Mouse (Mus musculus): ENCODE measurements at regions not wholly inside any gene's neighbourhood (a gene's known extent, or its start where the extent isn't known, plus 50 kb on each side); places are given as distances from the start of the nearest gene placed in this dataset.

DNA sequence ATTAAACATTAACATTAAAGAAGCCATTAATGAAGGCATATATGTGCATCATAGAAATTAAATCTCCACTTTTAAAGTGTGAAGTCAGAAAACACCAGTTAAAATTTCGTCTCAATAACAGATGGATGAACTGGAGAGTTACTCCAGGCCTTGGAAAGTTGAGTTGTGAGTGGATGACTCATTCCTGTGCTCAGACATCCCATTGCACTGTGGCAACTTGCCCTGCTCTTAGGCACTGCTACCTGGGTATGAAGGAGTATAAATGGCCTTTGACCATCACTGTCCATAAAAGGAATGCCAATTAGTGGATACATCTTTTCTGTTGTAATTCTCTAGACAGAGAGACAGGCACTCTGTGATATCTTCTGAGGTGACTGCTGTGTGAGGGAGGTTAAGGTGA, 723.2 kb upstream of the Nrsn1 start:
- Histone ChIP-seq H3K27ac (no peak overlapping the region), H3K4me1 (no peaks in the 10 kb centered on the region), H3K27me3 (replicated peaks) (no peaks in the 10 kb centered on the region), H3K36me3 (no peaks in the 10 kb centered on the region), H3K9me3 (replicated peaks) (no peaks in the 10 kb centered on the region), H3K9ac (no peak overlapping the region), H3K4me3 (no peak overlapping the region), H3K4me2 (no peak overlapping the region)
- ATAC-seq = no peak
- WGBS (ENCODE audit: insufficient replicate concordance) = 40% methylated on average over 1 of the region's 1 CpGs

DNA sequence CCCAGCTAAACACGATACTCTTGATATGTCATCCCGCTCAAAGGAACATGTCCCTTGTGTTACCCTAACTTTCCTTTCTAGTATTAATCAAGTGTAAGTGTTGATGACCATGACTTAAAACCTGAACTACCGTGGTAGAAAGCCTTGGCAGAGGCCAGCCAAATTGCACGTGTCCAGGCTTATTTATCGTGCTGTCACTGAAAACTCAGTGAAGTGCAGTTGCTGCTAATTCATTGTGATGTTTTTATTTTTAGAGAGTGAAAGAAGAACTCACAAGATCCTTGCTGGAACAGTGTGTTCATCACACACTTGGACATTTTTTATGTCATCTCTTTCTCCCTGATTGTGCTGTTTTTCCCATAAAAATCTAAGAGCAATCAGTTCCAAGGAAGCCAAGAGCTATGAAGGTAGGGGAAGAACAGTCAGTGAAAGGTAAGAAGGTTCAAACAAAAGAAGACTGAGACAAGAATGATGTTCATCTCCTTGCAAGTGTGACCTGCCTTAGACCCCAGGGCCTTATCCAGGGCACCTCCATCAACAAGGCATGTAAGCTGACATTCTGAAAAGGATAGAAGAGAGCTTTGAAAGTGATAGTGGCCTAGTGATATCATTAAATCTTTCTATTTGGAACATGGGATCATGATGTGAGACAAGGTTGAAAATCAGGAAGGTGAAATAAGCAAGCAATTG, 718.9 kb upstream of the Nrsn1 start:
- no peak overlapping the region for H3K9ac ChIP-seq
- H3K36me3 ChIP-seq = no peaks in the 10 kb centered on the region
- H3K4me1 ChIP-seq = no peaks in the 10 kb centered on the region
- no peak overlapping the region for H3K4me2 ChIP-seq
- no peak overlapping the region for H3K27ac ChIP-seq
- H3K4me3 ChIP-seq = no peak overlapping the region
- WGBS (ENCODE audit: insufficient replicate concordance) = 66% methylated on average over 5 of the region's 5 CpGs
- H3K27me3 ChIP-seq (replicated peaks) = no peaks in the 10 kb centered on the region
- H3K9me3 ChIP-seq (replicated peaks) = no peaks in the 10 kb centered on the region
- ATAC-seq = no peak

DNA sequence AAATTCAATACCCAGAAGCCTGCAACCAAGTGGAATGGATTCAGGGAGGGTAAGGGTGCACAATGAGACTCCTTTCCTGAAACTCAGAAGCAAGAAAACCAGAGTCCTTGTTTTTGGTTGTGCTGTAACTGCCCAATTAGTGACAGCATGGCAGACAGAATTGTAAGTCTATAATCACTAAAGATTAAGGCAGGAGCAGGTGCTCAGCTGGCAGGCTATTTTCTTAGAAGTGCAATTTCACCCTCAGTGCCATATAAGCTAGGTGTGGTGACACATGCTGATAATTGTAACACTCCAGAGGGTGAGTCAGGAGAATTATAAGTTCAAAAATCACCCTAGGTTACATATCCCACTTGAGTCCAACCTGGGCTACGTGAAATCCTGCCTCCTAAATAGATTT, 714.2 kb upstream of the Nrsn1 start:
- no peaks in the 10 kb centered on the region for H3K36me3 ChIP-seq
- H3K9ac ChIP-seq = no peak overlapping the region
- H3K9me3 ChIP-seq (replicated peaks) = no peaks in the 10 kb centered on the region
- H3K27ac ChIP-seq = no peak overlapping the region
- H3K4me2 ChIP-seq = no peak overlapping the region
- no peak for ATAC-seq
- no peaks in the 10 kb centered on the region for H3K27me3 ChIP-seq (replicated peaks)
- H3K4me3 ChIP-seq = no peak overlapping the region
- H3K4me1 ChIP-seq = no peaks in the 10 kb centered on the region
- WGBS (ENCODE audit: insufficient replicate concordance) = 61% methylated on average over 1 of the region's 1 CpGs

DNA sequence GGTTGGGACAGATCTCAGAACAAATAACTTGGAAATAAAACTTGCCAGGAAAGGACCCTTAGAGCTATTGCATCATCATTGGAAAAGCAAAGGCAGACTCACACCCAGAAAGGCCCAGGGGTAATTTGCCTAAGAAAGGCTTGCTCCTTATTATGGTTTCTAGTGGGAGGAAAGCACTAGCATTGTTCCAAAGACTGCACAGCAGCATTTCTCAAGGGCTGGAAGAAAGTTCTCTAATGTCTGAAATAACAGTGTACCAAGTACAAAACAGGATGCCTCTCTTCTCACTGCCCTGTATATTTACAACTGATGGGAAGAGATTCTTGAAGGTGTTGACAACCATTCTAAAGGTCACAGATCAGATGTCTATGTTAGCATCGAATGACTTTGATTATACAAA, 713.4 kb upstream of the Nrsn1 start:
- Histone ChIP-seq H3K4me1 (no peaks in the 10 kb centered on the region), H3K27me3 (replicated peaks) (no peaks in the 10 kb centered on the region), H3K27ac (no peak overlapping the region), H3K36me3 (no peaks in the 10 kb centered on the region), H3K9me3 (replicated peaks) (no peaks in the 10 kb centered on the region), H3K9ac (no peak overlapping the region), H3K4me2 (no peak overlapping the region), H3K4me3 (no peak overlapping the region)
- WGBS (ENCODE audit: insufficient replicate concordance) = 51% methylated on average over 1 of the region's 1 CpGs
- no peak for ATAC-seq

GRCm38 (mm10) chr13:25978648-25979047, 708.3 kb upstream of the Nrsn1 start:
- Histone ChIP-seq H3K36me3 (no peaks in the 10 kb centered on the region), H3K4me1 (no peaks in the 10 kb centered on the region), H3K4me3 (no peak overlapping the region), H3K4me2 (no peak overlapping the region), H3K9me3 (replicated peaks) (no peaks in the 10 kb centered on the region), H3K27ac (no peak overlapping the region), H3K27me3 (replicated peaks) (no peaks in the 10 kb centered on the region), H3K9ac (no peak overlapping the region)
- no peak for ATAC-seq
- WGBS (ENCODE audit: insufficient replicate concordance) = 46% methylated on average over 1 of the region's 1 CpGs

DNA sequence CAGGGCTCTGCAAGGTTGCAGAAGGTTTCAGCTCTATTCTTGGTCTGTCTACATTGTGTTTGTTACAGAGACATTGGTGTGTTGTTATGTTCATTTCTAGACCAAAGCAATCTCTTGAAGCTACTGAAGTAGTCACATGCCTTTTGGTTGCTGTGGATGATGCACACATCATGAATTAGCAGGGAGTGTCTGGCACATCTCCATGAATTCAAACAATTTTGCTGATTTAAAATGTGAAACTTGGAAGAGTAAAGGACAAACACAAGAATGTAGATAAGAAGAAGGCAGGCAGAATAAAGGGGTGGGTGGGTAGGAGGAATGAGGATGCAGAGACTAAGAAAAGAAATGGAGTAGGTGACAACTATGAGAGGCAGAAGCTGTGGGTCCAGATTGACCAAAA, 688.3 kb upstream of the Nrsn1 start:
- Histone ChIP-seq H3K4me1 (no peaks in the 10 kb centered on the region), H3K27ac (no peak overlapping the region), H3K36me3 (no peaks in the 10 kb centered on the region), H3K9ac (no peak overlapping the region), H3K9me3 (replicated peaks) (no peaks in the 10 kb centered on the region), H3K4me2 (no peak overlapping the region), H3K4me3 (no peak overlapping the region), H3K27me3 (replicated peaks) (no peaks in the 10 kb centered on the region)
- ATAC-seq = no peak

GRCm38 (mm10) chr13:25958153-25958466, 687.8 kb upstream of the Nrsn1 start:
- H3K4me2 ChIP-seq = no peak overlapping the region
- WGBS (ENCODE audit: insufficient replicate concordance) = 65% methylated on average over 4 of the region's 4 CpGs
- H3K36me3 ChIP-seq = no peaks in the 10 kb centered on the region
- no peak overlapping the region for H3K27ac ChIP-seq
- no peaks in the 10 kb centered on the region for H3K27me3 ChIP-seq (replicated peaks)
- H3K9ac ChIP-seq = no peak overlapping the region
- H3K4me3 ChIP-seq = no peak overlapping the region
- H3K4me1 ChIP-seq = no peaks in the 10 kb centered on the region
- H3K9me3 ChIP-seq (replicated peaks) = no peaks in the 10 kb centered on the region
- ATAC-seq = no peak

GRCm38 (mm10) chr13:25957451-25958152, 687.3 kb upstream of the Nrsn1 start:
- Histone ChIP-seq H3K36me3 (no peaks in the 10 kb centered on the region), H3K9ac (no peak overlapping the region), H3K9me3 (replicated peaks) (no peaks in the 10 kb centered on the region), H3K27ac (no peak overlapping the region), H3K4me3 (no peak overlapping the region), H3K27me3 (replicated peaks) (no peaks in the 10 kb centered on the region), H3K4me2 (no peak overlapping the region), H3K4me1 (no peaks in the 10 kb centered on the region)
- no peak for ATAC-seq
- 40% methylated on average over 4 of the region's 4 CpGs for WGBS (ENCODE audit: insufficient replicate concordance)

- H3K27me3 ChIP-seq (replicated peaks) = no peaks in the 10 kb centered on the region
- no peaks in the 10 kb centered on the region for H3K9me3 ChIP-seq (replicated peaks)
- 38% methylated on average over 1 of the region's 1 CpGs for WGBS (ENCODE audit: insufficient replicate concordance)
- H3K4me2 ChIP-seq = no peak overlapping the region
- H3K27ac ChIP-seq = no peak overlapping the region
- H3K4me3 ChIP-seq = no peak overlapping the region
- no peaks in the 10 kb centered on the region for H3K36me3 ChIP-seq
- H3K4me1 ChIP-seq = no peaks in the 10 kb centered on the region
- ATAC-seq = no peak
- no peak overlapping the region for H3K9ac ChIP-seq
Measured at GRCm38 (mm10) chr13:25937631-25938030, 667.3 kb upstream of the Nrsn1 start.

DNA sequence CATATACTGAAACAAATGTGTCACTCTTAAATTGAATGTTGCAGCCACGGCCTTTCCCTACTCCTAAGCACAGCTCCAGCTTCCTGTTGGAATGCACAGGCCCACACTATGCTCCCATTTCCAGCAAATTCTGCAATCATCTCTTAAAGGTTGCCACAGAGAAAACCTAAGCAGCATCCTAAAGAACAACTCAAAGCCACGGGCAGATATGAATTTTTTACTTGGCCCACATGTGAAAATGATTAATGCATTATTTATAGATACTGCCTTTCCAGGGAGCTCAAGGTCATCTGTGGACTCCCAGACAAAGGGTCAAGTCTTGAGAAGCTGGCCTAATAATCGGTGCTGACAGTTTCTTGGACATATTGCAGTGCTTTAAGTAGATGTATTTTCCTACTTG, 663.5 kb upstream of the Nrsn1 start:
- no peak overlapping the region for H3K27ac ChIP-seq
- no peak overlapping the region for H3K4me3 ChIP-seq
- ATAC-seq = no peak
- no peaks in the 10 kb centered on the region for H3K4me1 ChIP-seq
- no peaks in the 10 kb centered on the region for H3K27me3 ChIP-seq (replicated peaks)
- no peaks in the 10 kb centered on the region for H3K9me3 ChIP-seq (replicated peaks)
- no peak overlapping the region for H3K9ac ChIP-seq
- no peak overlapping the region for H3K4me2 ChIP-seq
- H3K36me3 ChIP-seq = no peaks in the 10 kb centered on the region
- 46% methylated on average over 3 of the region's 3 CpGs for WGBS (ENCODE audit: insufficient replicate concordance)

DNA sequence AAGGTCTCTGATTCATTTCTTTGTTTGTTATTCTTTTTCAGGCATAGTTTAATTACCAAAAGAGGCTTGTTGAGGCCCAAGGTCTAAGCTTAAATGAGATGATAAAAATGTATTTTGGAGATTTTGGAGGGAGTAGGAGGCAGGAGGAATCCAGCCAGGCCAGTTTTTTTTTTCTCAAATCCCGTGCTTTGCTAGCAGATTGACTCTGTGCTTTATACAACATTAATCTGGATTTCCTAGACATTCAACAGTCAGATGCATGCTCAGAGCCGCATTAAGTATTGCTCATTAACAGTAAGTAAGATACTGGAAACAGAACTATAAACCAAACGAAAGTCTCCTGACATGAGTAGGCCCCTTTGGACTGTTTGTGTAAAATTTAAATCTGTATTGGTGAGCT, 662.9 kb upstream of the Nrsn1 start:
- Histone ChIP-seq H3K4me1 (no peaks in the 10 kb centered on the region), H3K4me2 (no peak overlapping the region), H3K36me3 (no peaks in the 10 kb centered on the region), H3K27me3 (replicated peaks) (no peaks in the 10 kb centered on the region), H3K9ac (no peak overlapping the region), H3K27ac (no peak overlapping the region), H3K9me3 (replicated peaks) (no peaks in the 10 kb centered on the region), H3K4me3 (no peak overlapping the region)
- 51% methylated on average over 3 of the region's 3 CpGs for WGBS (ENCODE audit: insufficient replicate concordance)
- ATAC-seq = no peak

- Histone ChIP-seq H3K27me3 (replicated peaks) (no peaks in the 10 kb centered on the region), H3K27ac (no peak overlapping the region), H3K4me1 (no peaks in the 10 kb centered on the region), H3K9me3 (replicated peaks) (no peaks in the 10 kb centered on the region), H3K36me3 (no peaks in the 10 kb centered on the region), H3K4me2 (no peak overlapping the region), H3K4me3 (no peak overlapping the region), H3K9ac (no peak overlapping the region)
- no peak for ATAC-seq
- WGBS (ENCODE audit: insufficient replicate concordance) = 0% methylated on average over 1 of the region's 1 CpGs
Measured at GRCm38 (mm10) chr13:25932810-25933209, 662.5 kb upstream of the Nrsn1 start.

- Histone ChIP-seq H3K9ac (no peak overlapping the region), H3K36me3 (no peaks in the 10 kb centered on the region), H3K9me3 (replicated peaks) (no peaks in the 10 kb centered on the region), H3K27me3 (replicated peaks) (no peaks in the 10 kb centered on the region), H3K4me3 (no peak overlapping the region), H3K27ac (no peak overlapping the region), H3K4me2 (no peak overlapping the region), H3K4me1 (no peaks in the 10 kb centered on the region)
- 66% methylated on average over 2 of the region's 2 CpGs for WGBS (ENCODE audit: insufficient replicate concordance)
- ATAC-seq = no peak
Measured at GRCm38 (mm10) chr13:25932365-25932764, 662.1 kb upstream of the Nrsn1 start.
